Mouse (Mus musculus) heart, embryonic 12.5 days (tissue): ENCODE results near the gene Stpg4. TPM values are rescaled to one million over a fixed set of nuclear protein-coding genes. Genes with fewer than 3 reads are reported as not detected.
A peak's percentile ranks its signal among the peaks of the same experiment; 100 is the strongest.

Experiments used
- ATAC-seq: fragments of 200-750 bp; cut with Nextera tagmentation; 2 replicates; pipeline ENCODE4 v1.8.0; 2017; ENCODE audit warnings: moderate TSS enrichment, moderate library complexity; ENCODE audit not compliant: insufficient number of reproducible peaks, low FRiP score
- H3K27ac ChIP-seq: fragments of 300-500 bp; sonication (generic); 2 replicates; pipeline ENCODE4 v1.5.1; 2016; ENCODE audit warnings: mild to moderate bottlenecking, moderate library complexity; ENCODE audit not compliant: poor library complexity, severe bottlenecking
- H3K27me3 ChIP-seq: fragments of 300-500 bp; sonication (generic); replicated peaks from 2 replicates; pipeline ENCODE4 v1.6.1; 2016; ENCODE audit warnings: mild to moderate bottlenecking, moderate library complexity
- H3K36me3 ChIP-seq: fragments of 300-500 bp; sonication (generic); 2 replicates; pipeline ENCODE4 v1.6.1; 2016; ENCODE audit warnings: mild to moderate bottlenecking, moderate library complexity
- H3K4me1 ChIP-seq: fragments of 300-500 bp; sonication (generic); replicated peaks from 2 replicates; pipeline ENCODE4 v1.6.1; 2016; ENCODE audit warnings: mild to moderate bottlenecking
- H3K4me2 ChIP-seq: fragments of 300-500 bp; sonication (generic); 2 replicates; pipeline ENCODE4 v1.6.1; 2016; ENCODE audit warnings: mild to moderate bottlenecking, moderate library complexity
- H3K4me3 ChIP-seq: fragments of 300-500 bp; sonication (generic); 2 replicates; pipeline ENCODE4 v1.5.1; 2016; ENCODE audit warnings: mild to moderate bottlenecking
- H3K9ac ChIP-seq: fragments of 300-500 bp; sonication (generic); 2 replicates; pipeline ENCODE4 v1.6.1; 2016; ENCODE audit warnings: mild to moderate bottlenecking, moderate library complexity
- H3K9me3 ChIP-seq: fragments of 300-500 bp; sonication (generic); replicated peaks from 2 replicates; pipeline ENCODE4 v1.6.1; 2016; ENCODE audit warnings: mild to moderate bottlenecking, moderate library complexity
- WGBS: fragments of 180-500 bp; shearing (Covaris S2); methylation state at CpG from one replicate; pipeline ENCODE4 v1.1.7; 2016; 5-methylcytosine and 5-hydroxymethylcytosine counted together
- polyA plus RNA-seq: library from polyadenylated mRNA; unstranded; fragments of >200 nt; fragmentation: Nextera tagmentation; extraction: Ambion mirVana; gene quantifications from 2 replicates; pipeline ENCODE4 v1.2.1, GENCODE M21; 2016

Gene Stpg4
- polyA plus RNA-seq, 1 experiment from 2014 or later: not detected

GRCm38 (mm10) chr17:87378354-87379159 lies 49.0 kb downstream of the Stpg4 start:
- peaks cover 4% of the 10 kb centered on the region; the same call in 1 of the 2 replicates for H3K9me3 ChIP-seq
- no peak overlapping the region for H3K9ac ChIP-seq
- no peaks in the 10 kb centered on the region for H3K36me3 ChIP-seq
- H3K27ac ChIP-seq: no peak overlapping the region
- peaks cover 49% of the 10 kb centered on the region for H3K4me1 ChIP-seq
- no peak overlapping the region for H3K4me2 ChIP-seq
- 73% methylated on average over 16 of the region's 16 CpGs for WGBS
- ATAC-seq: 0 out of 2 replicates have a peak, but pooled peaks have one; percentile 12
- no peak overlapping the region for H3K4me3 ChIP-seq
- no peaks in the 10 kb centered on the region for H3K27me3 ChIP-seq

GRCm38 (mm10) chr17:87377536-87377935 lies 50.0 kb downstream of the Stpg4 start:
- Histone ChIP-seq H3K4me1 (peaks cover 49% of the 10 kb centered on the region), H3K27ac (no peak overlapping the region), H3K9ac (no peak overlapping the region; the same call in 1 of the 2 replicates), H3K4me2 (no peak overlapping the region), H3K9me3 (peaks cover 4% of the 10 kb centered on the region; the same call in 1 of the 2 replicates), H3K27me3 (no peaks in the 10 kb centered on the region), H3K4me3 (no peak overlapping the region), H3K36me3 (no peaks in the 10 kb centered on the region)
- ATAC-seq: no peak
- WGBS: 74% methylated on average over 6 of the region's 6 CpGs

DNA sequence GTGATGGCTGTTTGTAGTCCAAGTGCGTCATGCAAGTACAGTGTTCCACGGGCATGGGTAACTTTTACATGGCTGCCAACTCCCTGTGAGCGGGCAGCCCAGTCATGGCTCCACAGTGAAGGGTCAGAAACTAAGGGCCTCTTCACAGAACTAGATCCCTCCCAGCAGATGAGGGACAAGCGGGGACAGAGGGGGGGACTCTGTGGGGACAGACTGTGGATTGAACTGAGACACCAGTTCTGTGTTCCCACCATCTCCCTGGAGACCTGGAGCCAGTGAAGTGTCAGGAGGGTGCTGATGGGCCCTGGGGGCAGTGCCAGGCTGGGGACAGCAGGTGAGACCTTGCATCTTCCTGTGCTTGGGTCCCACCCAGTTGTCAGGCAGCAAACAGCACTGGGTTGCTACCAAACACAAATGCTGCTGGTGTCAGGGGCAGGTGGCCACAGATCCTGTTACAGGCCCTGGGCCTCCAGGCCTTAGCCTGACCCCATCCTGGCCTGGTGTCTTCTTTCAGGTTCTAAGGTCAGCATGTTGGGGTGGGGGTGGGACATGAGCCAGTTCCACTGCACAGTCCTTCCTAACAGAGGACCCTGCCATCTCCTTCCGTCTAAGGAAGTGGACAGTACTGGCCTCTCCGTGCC lies 50.6 kb downstream of the Stpg4 start:
- no peak overlapping the region for H3K4me2 ChIP-seq
- no peak overlapping the region for H3K9ac ChIP-seq
- no peak overlapping the region for H3K4me3 ChIP-seq
- H3K9me3 ChIP-seq: peaks cover 4% of the 10 kb centered on the region; the same call in 1 of the 2 replicates
- H3K4me1 ChIP-seq: peaks cover 49% of the 10 kb centered on the region
- 84% methylated on average over 6 of the region's 6 CpGs for WGBS
- no peaks in the 10 kb centered on the region for H3K27me3 ChIP-seq
- ATAC-seq: no peak
- peak overlapping the region; percentile 64; the same call in 1 of the 2 replicates for H3K27ac ChIP-seq
- no peaks in the 10 kb centered on the region for H3K36me3 ChIP-seq

DNA sequence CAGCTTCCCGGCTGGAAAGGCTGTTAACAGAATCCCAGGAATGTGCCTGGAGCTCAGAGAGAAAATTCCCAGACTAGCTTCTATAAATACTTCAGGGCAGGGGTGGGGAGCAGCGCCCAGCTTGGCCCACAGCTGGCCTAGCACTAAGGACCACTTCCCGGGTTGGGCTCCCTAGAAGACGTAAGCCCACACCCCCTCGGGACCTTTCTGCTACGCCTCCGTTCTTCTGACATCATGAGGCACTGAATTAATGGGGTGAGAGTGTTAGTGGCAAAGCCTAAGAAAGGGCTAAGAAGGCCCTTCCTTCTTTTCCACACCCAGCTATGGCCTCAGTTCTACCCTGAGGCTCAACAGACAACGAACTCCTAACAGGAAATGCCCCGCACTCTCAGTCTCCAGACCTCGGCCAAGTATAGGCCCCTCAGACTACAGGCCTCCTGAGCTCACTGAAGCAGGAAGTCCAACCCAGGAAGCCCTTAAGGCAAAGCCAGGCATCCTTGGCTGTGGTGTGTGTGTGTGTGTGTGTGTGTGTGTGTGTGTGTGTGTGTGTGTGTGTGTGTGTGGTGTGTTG lies 51.5 kb downstream of the Stpg4 start:
- Histone ChIP-seq H3K9ac (no peak overlapping the region), H3K9me3 (peaks cover 4% of the 10 kb centered on the region; the same call in 1 of the 2 replicates)

DNA sequence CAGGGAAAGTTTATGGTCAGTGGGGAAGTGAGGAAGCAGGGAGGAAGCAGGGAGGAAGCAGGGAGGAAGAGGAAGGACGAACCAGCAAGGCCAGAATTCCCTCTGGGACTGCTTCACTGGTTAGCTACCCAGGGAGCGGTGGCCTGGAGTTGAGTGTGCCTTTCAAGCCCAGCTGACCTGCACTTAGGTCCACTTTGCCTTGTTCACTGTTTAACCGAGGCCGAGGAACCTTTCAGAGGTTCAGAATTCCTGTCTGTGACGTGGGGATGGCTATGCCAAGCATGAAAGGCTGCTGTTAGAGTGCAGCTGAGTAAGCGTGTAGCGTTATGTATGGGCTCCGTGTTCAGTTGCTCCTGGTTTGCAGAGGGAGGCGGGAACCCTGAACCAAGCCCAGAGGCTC lies 54.2 kb downstream of the Stpg4 start:
- 87% methylated on average over 9 of the region's 9 CpGs for WGBS
- Histone ChIP-seq H3K4me1 (peaks cover 46% of the 10 kb centered on the region), H3K9ac (no peak overlapping the region)

More for the DNA sequence above, 51.5 kb downstream of the Stpg4 start:
- Histone ChIP-seq H3K4me3 (no peak overlapping the region), H3K27me3 (no peaks in the 10 kb centered on the region), H3K4me1 (peaks cover 49% of the 10 kb centered on the region), H3K36me3 (no peaks in the 10 kb centered on the region), H3K4me2 (no peak overlapping the region), H3K27ac (peak overlapping the region; percentile 64)
- 23% methylated on average over 10 of the region's 10 CpGs for WGBS
- peak; percentile 63 for ATAC-seq

DNA sequence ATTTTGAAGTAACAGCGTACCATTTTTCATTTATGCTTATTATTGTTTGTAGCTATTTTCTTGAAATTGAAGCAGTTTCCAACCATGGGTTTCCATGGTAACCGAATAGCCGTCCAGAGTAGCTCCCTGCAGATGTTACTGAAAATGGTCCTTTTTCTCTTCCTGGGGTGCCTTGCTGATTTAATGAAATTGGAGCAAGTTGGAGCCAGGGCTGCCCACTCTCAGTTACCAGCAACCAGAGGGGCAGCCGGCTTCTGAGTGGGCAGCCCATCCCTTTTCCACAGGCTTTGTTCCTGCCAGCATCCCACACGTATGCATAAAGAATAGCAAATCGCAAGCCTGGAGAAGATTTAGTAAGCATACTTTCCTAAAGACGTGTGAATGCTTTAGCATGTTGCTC lies 55.4 kb downstream of the Stpg4 start:
- H3K36me3 ChIP-seq: no peaks in the 10 kb centered on the region
- no peak overlapping the region for H3K27ac ChIP-seq
- no peak overlapping the region for H3K9ac ChIP-seq
- no peak overlapping the region for H3K4me3 ChIP-seq
- WGBS: 87% methylated on average over 7 of the region's 7 CpGs
- no peak for ATAC-seq
- no peak overlapping the region for H3K4me2 ChIP-seq
- peaks cover 46% of the 10 kb centered on the region for H3K4me1 ChIP-seq
- H3K27me3 ChIP-seq: no peaks in the 10 kb centered on the region
- peaks cover 4% of the 10 kb centered on the region; the same call in 1 of the 2 replicates for H3K9me3 ChIP-seq

More for the DNA sequence above, 54.2 kb downstream of the Stpg4 start:
- Histone ChIP-seq H3K27ac (no peak overlapping the region), H3K4me2 (no peak overlapping the region), H3K36me3 (no peaks in the 10 kb centered on the region), H3K9me3 (peaks cover 4% of the 10 kb centered on the region; the same call in 1 of the 2 replicates), H3K4me3 (no peak overlapping the region), H3K27me3 (no peaks in the 10 kb centered on the region)
- ATAC-seq: no peak

DNA sequence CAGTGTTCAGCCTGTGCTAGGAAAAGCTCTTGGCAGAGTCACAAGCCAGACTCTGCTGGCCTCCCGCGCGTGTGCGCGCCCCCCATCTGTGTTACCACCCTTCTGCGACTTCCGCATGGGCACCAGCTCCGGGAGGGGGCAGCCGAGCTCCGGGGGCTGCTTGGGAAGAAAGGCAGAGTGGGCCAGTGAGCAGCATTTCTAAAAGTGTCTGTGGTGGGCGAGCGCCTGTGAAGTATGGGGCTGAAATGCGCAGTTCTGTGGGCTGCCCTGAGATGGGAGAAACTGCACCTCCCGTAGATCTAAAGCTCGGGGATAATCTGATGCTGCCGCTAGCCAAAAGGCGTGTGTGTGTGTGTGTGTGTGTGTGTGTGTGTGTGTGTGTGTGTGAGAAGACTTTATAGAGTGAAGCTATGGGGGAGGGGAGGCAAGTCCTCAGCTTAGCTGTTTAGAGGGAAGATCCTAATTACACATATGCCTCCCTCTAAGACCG lies 58.2 kb downstream of the Stpg4 start:
- Histone ChIP-seq H3K9ac (no peak overlapping the region), H3K4me1 (peaks cover 52% of the 10 kb centered on the region), H3K27ac (no peak overlapping the region), H3K36me3 (no peaks in the 10 kb centered on the region), H3K4me3 (no peak overlapping the region), H3K9me3 (no peaks in the 10 kb centered on the region), H3K27me3 (no peaks in the 10 kb centered on the region), H3K4me2 (no peak overlapping the region)
- ATAC-seq: no peak
- WGBS: 71% methylated on average over 18 of the region's 18 CpGs

DNA sequence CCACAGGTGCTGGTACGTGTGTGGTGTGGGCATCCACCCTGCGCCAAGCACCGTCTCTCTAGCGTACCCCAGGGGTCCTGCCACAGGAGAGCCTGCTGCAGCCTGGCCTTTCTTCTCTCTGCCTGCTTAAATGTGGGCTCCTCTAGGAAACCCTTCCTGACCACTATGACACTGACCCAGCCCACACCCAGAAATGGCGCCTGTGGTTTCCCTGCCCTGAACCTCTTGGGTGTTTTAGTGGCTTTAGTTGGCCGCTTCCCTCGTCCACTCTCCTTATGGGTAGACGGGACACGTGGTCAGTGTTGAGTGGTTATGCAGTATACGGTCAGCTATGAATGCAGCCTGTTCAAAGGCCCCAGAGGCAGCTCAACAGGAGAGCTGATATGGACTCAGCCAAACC lies 59.1 kb downstream of the Stpg4 start:
- H3K4me3 ChIP-seq: no peak overlapping the region
- peaks cover 52% of the 10 kb centered on the region for H3K4me1 ChIP-seq
- no peak for ATAC-seq
- no peaks in the 10 kb centered on the region for H3K9me3 ChIP-seq
- H3K27me3 ChIP-seq: no peaks in the 10 kb centered on the region
- no peak overlapping the region for H3K4me2 ChIP-seq
- no peaks in the 10 kb centered on the region for H3K36me3 ChIP-seq
- H3K27ac ChIP-seq: no peak overlapping the region
- 86% methylated on average over 10 of the region's 10 CpGs for WGBS
- H3K9ac ChIP-seq: no peak overlapping the region

- Histone ChIP-seq H3K4me2 (no peak overlapping the region), H3K4me3 (no peak overlapping the region), H3K9ac (no peak overlapping the region), H3K27me3 (no peaks in the 10 kb centered on the region), H3K36me3 (no peaks in the 10 kb centered on the region), H3K9me3 (no peaks in the 10 kb centered on the region), H3K27ac (no peak overlapping the region), H3K4me1 (peaks cover 52% of the 10 kb centered on the region)
- WGBS: 49% methylated on average over 3 of the region's 3 CpGs
- no peak for ATAC-seq
Observed at GRCm38 (mm10) chr17:87367640-87368039, 59.9 kb downstream of the Stpg4 start.

DNA sequence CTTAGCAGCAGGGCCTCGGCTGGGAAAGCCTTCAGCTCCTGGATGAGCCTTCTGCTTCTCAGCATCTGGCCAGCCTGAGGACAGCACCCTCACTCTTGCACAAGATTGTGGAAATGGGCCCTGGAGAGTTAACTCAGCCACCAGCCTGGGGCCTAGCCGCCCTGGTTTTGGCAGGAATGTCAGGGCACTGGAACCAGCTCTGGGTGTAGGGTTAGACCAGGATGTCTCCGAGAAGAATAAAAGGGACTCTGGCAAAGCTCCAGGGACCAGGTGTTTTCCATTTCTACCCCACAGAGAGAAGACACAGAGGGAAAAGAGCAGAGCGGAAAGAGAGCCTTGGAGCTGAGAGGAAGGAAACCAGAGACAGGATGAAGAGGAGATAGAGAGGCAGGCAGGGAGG lies 60.3 kb downstream of the Stpg4 start:
- H3K4me3 ChIP-seq: no peak overlapping the region
- H3K4me1 ChIP-seq: peaks cover 52% of the 10 kb centered on the region
- H3K36me3 ChIP-seq: no peaks in the 10 kb centered on the region
- no peak overlapping the region for H3K4me2 ChIP-seq
- no peak overlapping the region for H3K27ac ChIP-seq
- H3K9ac ChIP-seq: no peak overlapping the region
- H3K27me3 ChIP-seq: no peaks in the 10 kb centered on the region
- WGBS: 24% methylated on average over 4 of the region's 4 CpGs
- ATAC-seq: peak; percentile 38; the same call in 1 of the 2 replicates
- H3K9me3 ChIP-seq: no peaks in the 10 kb centered on the region

DNA sequence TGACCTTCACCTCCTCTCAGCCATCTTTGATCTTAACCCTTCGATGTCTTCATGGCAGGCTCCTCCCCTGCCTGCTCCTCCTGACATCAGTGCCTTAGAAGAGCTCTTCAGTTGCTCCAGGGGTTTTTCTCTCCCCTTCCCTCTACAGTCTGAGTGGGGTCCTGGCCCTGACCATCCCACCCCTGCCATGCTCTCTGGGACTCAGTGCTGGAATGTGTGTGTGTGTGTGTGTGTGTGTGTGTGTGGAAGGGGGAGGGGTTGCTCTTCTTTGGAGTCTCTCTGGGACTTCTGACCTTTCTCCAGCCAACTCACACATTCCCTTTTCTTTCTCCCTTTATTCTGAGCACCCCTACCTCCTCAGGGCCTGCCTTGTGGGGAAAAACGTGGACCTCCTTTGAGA lies 61.0 kb downstream of the Stpg4 start:
- no peaks in the 10 kb centered on the region for H3K27me3 ChIP-seq
- H3K36me3 ChIP-seq: no peaks in the 10 kb centered on the region
- H3K4me2 ChIP-seq: no peak overlapping the region
- H3K27ac ChIP-seq: no peak overlapping the region
- no peak overlapping the region for H3K4me3 ChIP-seq
- no peak overlapping the region for H3K9ac ChIP-seq
- peaks cover 52% of the 10 kb centered on the region for H3K4me1 ChIP-seq
- ATAC-seq: no peak
- WGBS: 24% methylated on average over 2 of the region's 2 CpGs
- no peaks in the 10 kb centered on the region for H3K9me3 ChIP-seq
